Mouse (Mus musculus) small intestine, adult 2 months (tissue): ENCODE measurements around the gene Cdc7. TPM values are rescaled to one million over a fixed set of nuclear protein-coding genes. Genes with fewer than 3 reads are reported as not detected.

ENCODE experiments used
- H3K27ac ChIP-seq: fragments of 200-500 bp; 2 replicates; pipeline ENCODE4 v1.5.1; 2012; ENCODE audit warnings: low read depth, low read length, control low read depth, inconsistent platforms; ENCODE audit not compliant: insufficient read depth
- H3K27me3 ChIP-seq: fragments of 200-500 bp; 2 replicates; pipeline ENCODE4 v1.6.1; 2012; ENCODE audit warnings: mild to moderate bottlenecking, moderate library complexity, low read length, inconsistent platforms; ENCODE audit not compliant: control insufficient read depth, insufficient read depth
- H3K36me3 ChIP-seq: fragments of 200-500 bp; 2 replicates; pipeline ENCODE4 v1.6.1; 2012; ENCODE audit warnings: mild to moderate bottlenecking, low read length, control low read depth, inconsistent platforms; ENCODE audit not compliant: control insufficient read depth, insufficient read depth
- H3K4me1 ChIP-seq: fragments of 200-500 bp; 2 replicates; pipeline ENCODE4 v1.6.1; 2012; ENCODE audit warnings: low read length, inconsistent platforms, mixed read lengths; ENCODE audit not compliant: control insufficient read depth, insufficient read depth, insufficient read length
- H3K4me3 ChIP-seq: fragments of 200-500 bp; 2 replicates; pipeline ENCODE4 v1.5.1; 2012; ENCODE audit warnings: low read depth, mild to moderate bottlenecking, control low read depth, inconsistent platforms, low read length, moderate library complexity
- CTCF ChIP-seq: fragments of 200-500 bp; IDR thresholded peaks from 2 replicates; pipeline ENCODE4 v1.5.1; 2012; ENCODE audit warnings: low read depth, mild to moderate bottlenecking, control low read depth, inconsistent platforms, low read length, moderate library complexity, mixed read lengths; ENCODE audit not compliant: insufficient replicate concordance, insufficient read length; ENCODE audit errors: extremely low read depth
- POLR2A ChIP-seq: fragments of 200-500 bp; IDR thresholded peaks from 2 replicates; pipeline ENCODE4 v1.6.1; 2012; ENCODE audit warnings: low read depth, mild to moderate bottlenecking, control low read depth, inconsistent platforms, low read length, moderate library complexity
- WGBS: fragments of 180-500 bp; shearing (Covaris S2); methylation state at CpG from one replicate; pipeline ENCODE4 v1.1.7; 2018; 5-methylcytosine and 5-hydroxymethylcytosine counted together
- polyA plus RNA-seq: library from polyadenylated mRNA; depleted of rRNA; stranded (reverse); fragments of >200 nt; gene quantifications from 2 replicates; pipeline ENCODE4 v1.2.3, GENCODE M21; 2012

The Cdc7 gene
- polyA plus RNA-seq, 1 experiment: 1.9 TPM

- H3K27ac ChIP-seq: no peak overlapping the region
- WGBS: 10% methylated on average over 10 of the region's 10 CpGs
- no peaks in the 10 kb centered on the region for H3K27me3 ChIP-seq
- 0 out of 2 replicates have a peak overlapping the region, but pooled peaks have one; percentile 14 for H3K4me3 ChIP-seq
- H3K36me3 ChIP-seq: no peaks in the 10 kb centered on the region
- H3K4me1 ChIP-seq: peaks cover 9% of the 10 kb centered on the region
- TF ChIP-seq CTCF: no peak
- no peak for TF ChIP-seq POLR2A
Observed at GRCm38 (mm10) chr5:107015422-107016081, 51.4 kb downstream of the Cdc7 start.

- H3K36me3 ChIP-seq: no peaks in the 10 kb centered on the region
- 57% methylated on average over 4 of the region's 4 CpGs for WGBS
- H3K4me3 ChIP-seq: no peak overlapping the region
- H3K27ac ChIP-seq: no peak overlapping the region
- peaks cover 13% of the 10 kb centered on the region for H3K4me1 ChIP-seq
- no peak for TF ChIP-seq CTCF
- TF ChIP-seq POLR2A: no peak
- no peaks in the 10 kb centered on the region for H3K27me3 ChIP-seq
Observed at GRCm38 (mm10) chr5:107016538-107016937, 52.4 kb downstream of the Cdc7 start.

- no peak for TF ChIP-seq POLR2A
- TF ChIP-seq CTCF: peak; percentile 23; the same call in 1 of the 2 replicates
- Histone ChIP-seq H3K4me3 (no peak overlapping the region), H3K36me3 (no peaks in the 10 kb centered on the region), H3K4me1 (peaks cover 15% of the 10 kb centered on the region), H3K27ac (no peak overlapping the region), H3K27me3 (no peaks in the 10 kb centered on the region)
- 82% methylated on average over 2 of the region's 2 CpGs for WGBS
Observed at GRCm38 (mm10) chr5:107017544-107017943, 53.4 kb downstream of the Cdc7 start.

GRCm38 (mm10) chr5:107019057-107019456 is 54.9 kb downstream of the Cdc7 start:
- Histone ChIP-seq H3K27ac (no peak overlapping the region), H3K4me1 (peaks cover 15% of the 10 kb centered on the region), H3K27me3 (no peaks in the 10 kb centered on the region), H3K36me3 (no peaks in the 10 kb centered on the region), H3K4me3 (no peak overlapping the region)
- TF ChIP-seq POLR2A: no peak
- TF ChIP-seq CTCF: no peak
- 87% methylated on average over 5 of the region's 5 CpGs for WGBS

- Histone ChIP-seq H3K27me3 (no peaks in the 10 kb centered on the region), H3K4me3 (no peak overlapping the region), H3K4me1 (peaks cover 15% of the 10 kb centered on the region), H3K36me3 (no peaks in the 10 kb centered on the region), H3K27ac (no peak overlapping the region)
- TF ChIP-seq POLR2A (no peak), CTCF (no peak)
- WGBS: 65% methylated on average over 6 of the region's 6 CpGs
Observed at GRCm38 (mm10) chr5:107019904-107020303, 55.8 kb downstream of the Cdc7 start.

- TF ChIP-seq POLR2A (no peak), CTCF (no peak)
- Histone ChIP-seq H3K4me3 (no peak overlapping the region), H3K27ac (no peak overlapping the region), H3K27me3 (no peaks in the 10 kb centered on the region), H3K4me1 (peaks cover 13% of the 10 kb centered on the region), H3K36me3 (no peaks in the 10 kb centered on the region)
- WGBS: 38% methylated on average over 7 of the region's 7 CpGs
Observed at GRCm38 (mm10) chr5:107020366-107020765, 56.2 kb downstream of the Cdc7 start.

- H3K4me3 ChIP-seq: no peak overlapping the region
- TF ChIP-seq POLR2A (no peak), CTCF (no peak)
- H3K36me3 ChIP-seq: no peaks in the 10 kb centered on the region
- peaks cover 10% of the 10 kb centered on the region; the same call in 1 of the 2 replicates for H3K4me1 ChIP-seq
- WGBS: 31% methylated on average over 14 of the region's 14 CpGs
- H3K27ac ChIP-seq: no peak overlapping the region
- H3K27me3 ChIP-seq: no peaks in the 10 kb centered on the region
Observed at GRCm38 (mm10) chr5:107021291-107022063, 57.4 kb downstream of the Cdc7 start.
